Mouse (Mus musculus) lung, postnatal 4 days (tissue): ENCODE measurements around the gene Cort.
"Not testable (repeated sequence)": the region's sequence is repeated elsewhere in the genome, so short reads cannot be mapped to it uniquely, and the experiment has no call there.

Experiments
- DNase-seq, 2 experiments: peaks; one replicate each; pipeline ENCODE4 v3.0.0; 2021

The Cort gene

DNA sequence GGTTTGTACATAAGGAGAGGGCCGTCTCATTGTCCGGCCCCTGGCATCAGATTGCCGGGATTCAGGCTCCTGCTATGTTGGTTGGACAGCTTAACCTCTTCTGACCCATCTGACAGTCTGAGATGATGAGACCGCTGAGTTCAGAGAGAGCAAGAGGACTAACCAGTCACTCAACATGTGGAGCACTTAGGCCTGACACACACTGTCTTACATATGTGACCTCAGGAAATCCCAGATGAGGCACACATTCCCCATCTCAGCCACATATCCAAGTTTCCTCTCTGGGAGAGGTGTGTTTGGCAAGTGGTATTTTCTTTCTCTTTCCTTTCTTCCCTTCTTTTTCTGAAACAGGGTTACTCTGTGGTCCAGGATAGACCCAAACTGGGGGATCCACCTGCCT is 18.6 kb upstream of the Cort start:
- DNase-seq = no peak

- peak; percentile 76 to 87 for DNase-seq
Measured at GRCm38 (mm10) chr4:149144459-149144858, 17.9 kb upstream of the Cort start.

- no peak for DNase-seq
Measured at GRCm38 (mm10) chr4:149143594-149143993, 17.0 kb upstream of the Cort start.

- no peak for DNase-seq
Measured at GRCm38 (mm10) chr4:149138515-149138914, 12.0 kb upstream of the Cort start.

- peak; percentile 93 for DNase-seq
Measured at GRCm38 (mm10) chr4:149136982-149137770, 10.6 kb upstream of the Cort start, which contains the start of gene Cenps. Cenps (minus strand) TSS chr4:149137629.

- no peak for DNase-seq
Measured at GRCm38 (mm10) chr4:149136116-149136850, 9.7 kb upstream of the Cort start.

DNA sequence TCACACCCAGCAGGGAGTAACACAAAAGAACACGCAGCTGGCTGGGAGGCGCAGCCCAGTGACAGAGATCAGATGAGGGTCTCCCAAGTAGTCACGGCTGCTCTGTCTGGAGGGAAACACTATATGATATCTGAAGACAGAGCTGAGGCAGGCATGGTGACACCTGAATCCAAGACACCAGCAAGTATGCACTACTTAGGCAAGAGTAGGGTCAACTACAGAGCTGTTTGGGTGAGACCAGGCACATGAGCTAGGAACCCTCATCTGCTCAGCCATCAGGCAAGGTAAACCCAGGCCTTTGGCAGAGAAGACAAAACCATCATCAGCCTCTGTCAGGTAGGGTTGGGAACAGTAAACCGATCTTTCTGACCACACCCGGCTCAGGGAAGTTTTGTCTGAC is 6.8 kb upstream of the Cort start:
- no peak for DNase-seq

DNA sequence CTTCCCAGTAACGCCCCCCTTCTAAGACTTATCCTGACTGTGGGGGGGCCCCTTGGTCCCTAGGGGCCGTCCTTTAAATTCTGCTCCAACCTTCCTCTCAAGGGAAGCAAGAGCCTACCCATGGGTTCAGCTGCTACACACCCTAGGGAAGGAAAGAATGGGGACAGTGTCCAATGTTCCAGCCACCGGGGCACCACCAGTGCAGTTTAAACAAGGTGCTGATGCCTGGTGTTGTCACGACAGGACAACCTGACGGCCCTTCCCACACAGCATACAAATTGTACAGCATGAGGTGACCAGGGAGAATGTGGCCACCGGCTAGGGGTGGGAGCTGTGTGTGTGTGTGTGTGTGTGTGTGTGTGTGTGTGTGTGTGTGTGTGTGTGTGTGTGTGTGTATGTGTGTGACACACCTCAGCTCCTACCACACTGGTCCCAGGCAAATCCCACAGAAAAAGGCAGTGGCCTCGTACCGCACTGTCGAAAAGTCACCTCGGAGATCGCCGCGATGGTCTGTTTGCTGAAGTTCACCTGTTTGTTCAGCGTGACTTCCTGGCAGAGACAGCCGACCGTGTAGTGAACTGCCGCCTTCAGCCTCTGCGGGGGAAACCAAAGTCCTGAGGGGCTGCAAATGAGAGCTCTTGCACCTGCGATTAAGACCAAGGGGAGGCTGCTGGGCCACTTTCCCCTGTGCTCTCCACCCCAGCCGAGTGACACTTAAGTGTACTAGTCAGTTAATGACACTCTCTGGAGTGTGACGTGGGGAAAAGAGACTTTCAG is 5.4 kb upstream of the Cort start:
- DNase-seq = peak in 1 of 2 experiments; percentile 43

- no peak for DNase-seq
Measured at GRCm38 (mm10) chr4:149131021-149131752, 4.6 kb upstream of the Cort start.

DNA sequence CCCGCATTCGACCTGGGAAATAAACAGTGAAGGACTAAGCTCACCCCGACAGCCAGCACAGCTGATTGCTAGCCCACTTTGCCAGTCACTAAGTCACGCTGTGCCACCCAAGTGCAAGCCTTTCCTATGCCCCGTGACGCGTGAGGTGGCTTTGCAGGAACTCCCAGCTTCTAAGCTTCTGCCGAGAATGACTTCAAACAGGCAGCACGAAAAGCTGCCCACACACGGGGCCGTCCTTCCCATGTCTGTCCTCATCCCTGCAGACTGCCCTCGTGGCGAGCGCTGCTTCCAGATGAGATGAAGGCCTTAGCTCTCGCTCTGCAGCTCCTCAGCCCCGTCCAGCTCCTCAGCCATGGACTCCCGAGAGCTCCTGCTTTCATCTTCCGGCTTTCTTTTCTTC is 1.9 kb upstream of the Cort start:
- DNase-seq = no peak

- no peak for DNase-seq
Measured at GRCm38 (mm10) chr4:149126115-149126509, 451 bp downstream of the Cort start.

DNA sequence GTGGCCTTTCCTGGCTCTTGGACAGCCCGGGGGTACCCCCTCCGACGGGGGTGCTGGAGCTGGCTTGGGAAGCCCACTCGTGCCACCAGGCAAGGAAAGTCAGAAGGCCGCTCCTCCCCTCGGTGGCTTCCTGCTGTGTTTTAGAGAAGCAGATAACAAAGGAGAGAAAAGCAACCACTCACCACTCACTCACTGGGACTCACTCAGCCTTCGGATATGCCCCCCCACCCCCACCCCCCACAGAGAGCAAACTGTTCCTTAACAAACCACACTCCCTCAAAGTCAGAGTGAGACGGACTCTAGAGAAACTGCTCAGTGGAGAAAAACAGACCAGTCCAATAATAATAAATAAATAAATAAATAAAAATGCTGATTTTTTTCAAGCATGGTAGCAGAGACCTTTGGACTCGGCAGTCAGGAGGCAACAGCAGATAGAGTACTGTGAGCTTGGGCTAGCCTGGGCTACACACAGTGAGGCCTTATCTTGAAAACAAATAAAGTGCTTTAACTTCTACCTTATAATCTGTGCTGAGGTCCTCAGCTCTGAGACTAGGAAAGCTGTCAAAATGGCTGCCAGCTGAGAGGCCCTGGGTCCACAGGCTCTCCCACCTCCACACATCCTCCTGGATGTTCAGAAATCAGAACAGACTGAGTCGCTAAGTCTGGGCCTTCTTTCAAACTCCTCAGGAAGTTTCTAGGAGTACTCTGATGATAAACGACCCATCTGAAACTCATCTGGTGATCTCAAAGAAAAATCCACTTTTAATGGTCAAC is 1.0 kb downstream of the Cort start:
- no peak for DNase-seq

DNA sequence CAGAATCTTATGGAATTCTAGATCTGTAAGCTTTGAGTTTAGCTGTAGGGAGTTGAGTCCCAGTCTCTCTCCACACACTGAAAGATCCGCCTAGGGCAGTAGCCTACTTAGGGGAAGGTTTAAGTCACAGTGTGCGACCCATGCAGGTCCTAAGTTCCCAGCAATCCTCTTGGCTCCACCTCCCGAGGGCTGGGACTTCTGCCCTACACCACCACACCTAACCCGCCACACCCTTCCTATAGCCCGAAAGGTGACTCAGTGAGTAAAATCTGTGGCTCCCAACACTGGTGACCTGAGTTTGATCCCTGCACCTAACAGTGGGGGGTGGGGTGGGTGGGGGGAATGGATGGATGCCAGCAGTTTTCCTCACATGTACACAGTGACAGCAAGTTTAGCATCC is 3.1 kb downstream of the Cort start:
- DNase-seq = no peak

DNA sequence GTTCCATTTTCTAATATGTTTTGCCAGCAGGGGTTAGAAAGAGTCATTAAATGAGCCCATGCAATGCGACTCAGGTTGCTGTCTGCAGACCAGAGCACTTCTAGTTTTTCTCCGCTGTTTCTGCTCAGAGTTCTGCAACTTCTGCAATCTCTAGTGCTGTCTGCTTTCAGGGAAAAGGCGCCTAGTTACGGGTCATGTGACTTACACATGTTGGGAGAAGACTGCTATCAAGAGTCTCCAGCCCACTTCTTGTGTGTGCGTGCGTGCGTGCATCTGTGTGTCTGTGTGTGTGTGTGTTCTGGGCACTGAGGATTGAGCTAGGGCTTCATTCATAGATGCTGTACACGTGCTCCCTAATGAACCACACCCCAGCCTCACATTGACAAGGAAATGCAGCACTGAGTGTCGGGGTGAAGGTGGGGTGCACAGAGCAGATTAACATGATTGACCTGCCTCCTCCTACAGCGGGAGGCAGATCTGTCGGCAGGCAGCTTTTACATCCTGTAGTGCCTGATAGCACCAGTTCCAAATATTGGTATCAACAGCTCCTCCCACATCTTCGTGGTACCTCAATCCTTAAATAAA is 6.5 kb downstream of the Cort start:
- not testable (repeated sequence) for DNase-seq

GRCm38 (mm10) chr4:149103875-149104561 is 22.5 kb downstream of the Cort start, which contains the start of gene Dffa:
Dffa (plus strand) TSS chr4:149104146.
- peak; percentile 89 to 94 for DNase-seq

GRCm38 (mm10) chr4:149101456-149101855 is 25.1 kb downstream of the Cort start:
- no peak for DNase-seq

DNA sequence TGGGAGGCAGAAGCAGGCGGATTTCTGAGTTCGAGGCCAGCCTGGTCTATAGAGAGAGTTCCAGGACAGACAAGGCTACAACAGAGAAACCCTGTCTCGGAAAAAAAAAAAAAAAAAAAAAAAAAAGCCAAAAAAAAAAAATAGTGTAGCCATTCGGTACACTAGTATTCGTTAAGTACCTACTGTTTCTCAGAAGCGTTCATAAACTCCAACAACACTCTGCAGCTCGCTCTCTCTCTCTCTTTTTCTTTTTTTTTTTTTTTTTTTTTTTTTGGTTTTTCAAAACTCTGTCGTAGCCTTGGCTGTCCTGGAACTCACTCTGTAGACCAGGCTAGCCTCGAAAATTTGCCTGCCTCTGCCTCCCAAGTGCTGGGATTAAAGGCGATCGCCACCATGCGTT is 26.1 kb downstream of the Cort start:
- DNase-seq = not testable (repeated sequence)

DNA sequence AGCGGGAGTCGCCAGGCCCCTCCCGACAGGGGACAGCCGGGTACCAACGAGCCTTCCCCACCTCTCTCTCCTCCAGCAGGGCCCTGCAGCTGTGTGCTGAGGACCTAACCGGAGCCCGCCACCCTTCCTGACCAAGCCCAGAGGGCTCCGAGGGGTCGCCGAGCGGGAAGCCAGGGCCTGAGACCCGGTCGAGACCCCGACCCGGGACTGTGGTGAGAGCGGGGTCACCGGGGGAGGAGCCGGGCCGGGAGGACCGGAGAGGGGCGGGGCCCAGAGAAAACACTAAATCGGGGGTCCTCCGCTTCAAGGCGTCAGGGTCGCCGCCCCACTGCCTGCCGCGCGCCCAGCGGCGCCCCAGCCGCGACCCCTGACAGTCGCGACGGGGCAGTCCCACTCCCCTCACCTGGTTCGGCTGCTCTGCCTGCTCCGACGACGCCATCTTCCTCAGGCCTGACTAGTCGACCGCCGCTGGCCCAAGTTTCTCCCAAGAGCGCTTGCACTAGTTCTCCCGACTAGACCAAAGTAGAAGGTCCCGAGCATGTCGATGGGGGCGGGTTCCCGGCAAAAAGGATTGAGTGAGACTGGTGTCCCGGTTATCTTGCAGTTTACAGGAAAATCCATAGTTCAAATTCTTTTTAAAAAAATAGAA is 27.1 kb downstream of the Cort start, which contains the start of gene Pex14:
TSS of gene Pex14 (minus strand) at position 508 of the 649 bp plus-strand sequence.
- peak; percentile 92 to 94 for DNase-seq

DNA sequence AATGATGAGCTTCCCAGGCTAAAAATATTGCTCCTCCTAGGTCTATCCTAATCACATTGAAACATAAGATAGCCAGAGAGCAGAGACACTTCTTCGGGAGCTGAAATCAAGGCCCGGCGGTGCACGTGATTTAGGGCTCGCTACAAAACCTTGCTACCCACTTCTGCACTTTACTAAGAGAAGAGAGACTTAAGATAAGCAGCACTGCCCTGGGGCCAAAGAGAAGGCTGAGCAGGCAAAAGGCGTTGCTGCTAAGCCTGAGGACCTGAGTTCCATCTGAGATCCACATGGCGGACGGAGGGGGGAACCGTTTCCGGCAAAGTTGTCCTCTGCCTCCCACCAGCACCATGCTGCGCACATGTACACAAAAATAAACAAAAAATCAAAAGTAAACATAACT is 28.0 kb downstream of the Cort start:
- DNase-seq = no peak

- no peak for DNase-seq
Measured at GRCm38 (mm10) chr4:149097956-149098355, 28.6 kb downstream of the Cort start.
